Mouse (Mus musculus) liver, postnatal 0 days (tissue): ENCODE measurements around the gene Adgre1. TPM values are rescaled to one million over a fixed set of nuclear protein-coding genes. Genes with fewer than 3 reads are reported as not detected.
"Not testable (repeated sequence)": the region's sequence is repeated elsewhere in the genome, so short reads cannot be mapped to it uniquely, and the experiment has no call there.

Experiments
- ATAC-seq: fragments of 200-750 bp; cut with Nextera tagmentation; 2 replicates; pipeline ENCODE4 v1.8.0; 2017; ENCODE audit warnings: mild to moderate bottlenecking, moderate library complexity
- DNase-seq: peaks from one replicate; pipeline ENCODE4 v3.0.0-alpha.2; 2016
- H3K27ac ChIP-seq: fragments of 300-500 bp; sonication (generic); 2 replicates; pipeline ENCODE4 v1.5.1; 2014; ENCODE audit warnings: antibody characterized with exemption, moderate library complexity, mild to moderate bottlenecking, low read depth
- H3K27me3 ChIP-seq: fragments of 300-500 bp; sonication (generic); 2 replicates; pipeline ENCODE4 v1.6.1; 2014; ENCODE audit warnings: low read length, control low read depth, mixed read lengths; ENCODE audit not compliant: insufficient read depth
- H3K36me3 ChIP-seq: fragments of 300-500 bp; sonication (generic); replicated peaks from 2 replicates; pipeline ENCODE4 v1.6.1; 2014; ENCODE audit warnings: mild to moderate bottlenecking, control low read depth, low read length, moderate library complexity, mixed read lengths; ENCODE audit not compliant: insufficient read depth
- H3K4me1 ChIP-seq: fragments of 300-500 bp; sonication (generic); 2 replicates; pipeline ENCODE4 v1.6.1; 2014; ENCODE audit warnings: antibody characterized with exemption, mild to moderate bottlenecking, control low read depth; ENCODE audit not compliant: insufficient read depth
- H3K4me2 ChIP-seq: fragments of 300-500 bp; sonication (generic); 2 replicates; pipeline ENCODE4 v1.6.1; 2014; ENCODE audit warnings: low read depth, mild to moderate bottlenecking, low read length, moderate library complexity, mixed read lengths
- H3K4me3 ChIP-seq: fragments of 300-500 bp; sonication (generic); 2 replicates; pipeline ENCODE4 v1.5.1; 2014; ENCODE audit warnings: low read depth, low read length
- H3K9ac ChIP-seq: fragments of 300-500 bp; sonication (generic); replicated peaks from 2 replicates; pipeline ENCODE4 v1.6.1; 2014; ENCODE audit warnings: mild to moderate bottlenecking, moderate library complexity
- H3K9me3 ChIP-seq: fragments of 300-500 bp; sonication (generic); 2 replicates; pipeline ENCODE4 v1.6.1; 2016; ENCODE audit warnings: mild to moderate bottlenecking, control low read depth, low read length, mixed read lengths
- CTCF ChIP-seq: sonication (generic); IDR thresholded peaks from 2 replicates; pipeline ENCODE4 v1.5.1; 2016; ENCODE audit warnings: antibody characterized with exemption, low read depth
- EP300 ChIP-seq: IDR thresholded peaks from 2 replicates; pipeline ENCODE4 v1.6.1; 2016; ENCODE audit warnings: antibody characterized with exemption, low read depth, mild to moderate bottlenecking
- WGBS: fragments of 180-500 bp; shearing (Covaris S2); extraction: QIAGEN DNeasy Blood & Tissue Kit; methylation state at CpG from one replicate; pipeline ENCODE4 v1.1.7; 2014; ENCODE audit not compliant: insufficient replicate concordance; 5-methylcytosine and 5-hydroxymethylcytosine counted together
- polyA plus RNA-seq: library from polyadenylated mRNA; unstranded; fragments of >200 nt; fragmentation: Nextera tagmentation; extraction: Ambion mirVana; gene quantifications from 2 replicates; pipeline ENCODE4 v1.2.1, GENCODE M21; 2015

Adgre1 gene
- polyA plus RNA-seq, 1 experiment from 2014 or later, result 16.2 TPM

DNA sequence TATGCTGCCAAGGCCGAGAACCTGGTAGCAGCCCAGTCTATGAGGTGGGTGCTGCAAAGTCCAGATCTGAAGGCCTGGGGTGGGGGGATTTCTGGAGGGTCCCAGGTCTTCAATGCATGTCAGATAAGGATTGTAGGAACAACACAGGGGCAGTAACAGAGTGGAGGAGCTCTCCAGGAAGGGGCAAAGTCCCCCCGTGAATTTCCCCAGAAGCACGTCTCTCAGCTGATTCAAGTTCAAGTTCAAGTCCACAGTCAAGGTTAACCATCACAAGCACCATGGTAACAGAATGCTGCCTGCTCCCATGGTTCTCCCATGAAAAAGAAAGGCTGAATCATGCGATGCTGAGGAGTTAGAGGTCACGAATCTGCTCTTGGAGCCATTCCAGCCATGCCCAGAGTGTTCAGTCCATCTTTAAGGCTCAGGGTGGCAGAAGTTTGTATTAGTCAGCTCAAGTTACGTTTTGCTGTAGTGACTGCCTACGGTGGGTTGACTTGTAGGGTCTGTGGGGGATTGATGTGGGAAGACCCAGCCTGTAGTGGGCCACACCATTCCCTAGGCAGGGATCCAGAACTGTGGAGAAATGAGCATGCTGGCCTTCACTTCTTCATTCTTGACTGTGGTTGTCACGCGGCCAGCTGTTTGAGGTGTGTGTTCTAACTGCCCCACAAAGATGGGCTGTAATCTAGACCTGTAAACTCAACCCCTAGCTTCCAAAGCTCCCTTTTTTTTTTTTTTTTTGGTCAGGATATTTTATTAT is 24.3 kb upstream of the Adgre1 start:
- no peak overlapping the region for H3K4me3 ChIP-seq
- H3K9me3 ChIP-seq, result no peaks in the 10 kb centered on the region
- no peak overlapping the region for H3K4me2 ChIP-seq
- 66% methylated on average over 9 of the region's 9 CpGs for WGBS
- H3K27ac ChIP-seq, result no peak overlapping the region
- H3K27me3 ChIP-seq, result no peaks in the 10 kb centered on the region
- H3K4me1 ChIP-seq, result peaks cover 6% of the 10 kb centered on the region
- no peaks in the 10 kb centered on the region for H3K36me3 ChIP-seq
- H3K9ac ChIP-seq, result no peak overlapping the region
- TF ChIP-seq CTCF (no peak), EP300 (no peak)
- ATAC-seq, result no peak
- DNase-seq, result no peak

DNA sequence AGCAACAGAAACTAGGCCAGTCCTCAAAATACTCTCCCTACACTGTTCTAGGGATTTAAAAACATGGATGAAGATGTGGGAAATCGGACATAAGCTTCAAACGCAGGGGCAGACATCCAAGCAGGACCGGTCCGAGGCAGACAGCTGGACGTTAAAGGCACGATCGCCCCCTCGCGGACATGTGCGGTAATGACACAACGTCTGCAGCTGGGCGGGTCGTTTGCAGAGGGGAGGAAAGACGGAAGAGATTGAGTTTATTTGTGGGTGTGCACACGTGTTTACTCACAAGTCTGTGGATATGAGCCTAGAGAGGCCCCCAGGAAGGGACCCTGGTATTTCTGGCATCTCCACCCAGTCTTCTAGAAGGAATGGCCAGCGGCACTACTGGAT is 23.7 kb upstream of the Adgre1 start:
- WGBS, result 5% methylated on average over 16 of the region's 16 CpGs
- peak; percentile 53 for ATAC-seq

DNA sequence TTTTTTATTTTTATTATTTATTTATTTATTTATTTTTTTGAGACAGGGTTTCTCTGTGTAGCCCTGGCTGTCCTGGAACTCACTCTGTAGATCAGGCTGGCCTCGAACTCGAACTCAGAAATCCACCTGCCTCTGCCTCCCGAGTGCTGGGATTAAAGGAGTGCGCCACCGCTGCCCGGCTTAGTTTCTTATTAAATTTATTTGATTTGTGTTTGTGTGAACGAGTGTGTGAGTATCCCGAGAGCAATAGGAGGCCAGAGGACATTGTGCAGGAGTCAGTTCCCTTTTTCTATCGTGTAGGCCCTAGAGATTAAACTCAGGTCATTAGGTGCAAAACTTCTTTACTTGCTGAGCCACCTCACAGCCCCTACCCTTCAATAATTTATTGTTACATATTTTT is 23.3 kb upstream of the Adgre1 start:
- WGBS, result 48% methylated on average over 9 of the region's 9 CpGs
- not testable (repeated sequence) for H3K27ac ChIP-seq, H3K4me3 ChIP-seq, DNase-seq, H3K9ac ChIP-seq, H3K4me1 ChIP-seq, H3K9me3 ChIP-seq, H3K27me3 ChIP-seq, H3K36me3 ChIP-seq
- ATAC-seq, result peak; percentile 47
- H3K4me2 ChIP-seq, result peak overlapping the region; percentile 27; the same call in 1 of the 2 replicates

More for the DNA sequence above, 23.7 kb upstream of the Adgre1 start:
- no peak overlapping the region for H3K9ac ChIP-seq
- H3K9me3 ChIP-seq, result no peaks in the 10 kb centered on the region
- H3K4me2 ChIP-seq, result no peak overlapping the region; the same call in 1 of the 2 replicates
- no peaks in the 10 kb centered on the region for H3K27me3 ChIP-seq
- TF ChIP-seq CTCF, result peak; percentile 96
- TF ChIP-seq EP300, result no peak
- DNase-seq, result peak; percentile 90
- peaks cover 8% of the 10 kb centered on the region for H3K4me1 ChIP-seq
- H3K4me3 ChIP-seq, result no peak overlapping the region
- H3K36me3 ChIP-seq, result no peaks in the 10 kb centered on the region
- no peak overlapping the region for H3K27ac ChIP-seq

DNA sequence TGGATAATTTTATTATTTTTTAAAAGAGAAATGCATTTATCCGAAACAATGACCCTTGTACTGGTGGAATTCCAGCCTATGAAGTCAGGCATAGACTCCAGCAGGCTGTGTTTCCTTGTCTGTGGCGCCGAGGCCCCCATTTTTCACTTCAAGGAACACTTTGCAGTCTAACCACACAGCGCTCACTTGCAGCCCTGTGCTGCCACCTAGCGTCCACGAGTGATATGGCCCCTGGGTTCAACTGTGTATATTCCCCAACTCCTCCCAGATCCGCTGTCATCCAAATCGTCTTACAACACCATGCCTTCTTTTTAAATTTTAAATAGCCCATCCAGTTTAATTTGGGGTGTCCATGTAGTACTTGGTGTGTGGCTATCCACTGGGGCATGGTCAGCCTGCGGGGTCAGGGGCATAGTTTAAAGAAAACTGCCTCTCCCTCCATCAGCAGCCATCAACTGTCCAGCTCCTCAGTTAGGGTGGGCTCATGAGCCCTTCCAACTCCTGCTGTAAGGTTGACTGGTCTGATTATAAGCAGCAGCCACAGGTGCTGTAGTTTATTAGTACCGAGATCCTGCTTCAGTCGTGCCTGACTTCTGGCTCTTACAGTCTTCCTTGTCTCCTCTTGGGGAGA is 22.7 kb upstream of the Adgre1 start:
- Histone ChIP-seq H3K9ac (no peak overlapping the region), H3K27me3 (no peaks in the 10 kb centered on the region), H3K27ac (no peak overlapping the region), H3K4me2 (peak overlapping the region; percentile 27; the same call in 1 of the 2 replicates), H3K4me1 (peaks cover 8% of the 10 kb centered on the region), H3K36me3 (no peaks in the 10 kb centered on the region), H3K4me3 (no peak overlapping the region), H3K9me3 (no peaks in the 10 kb centered on the region)
- peak; percentile 92 for DNase-seq
- TF ChIP-seq CTCF, result peak; percentile 98
- no peak for TF ChIP-seq EP300
- ATAC-seq, result peak; percentile 79
- WGBS, result 9% methylated on average over 11 of the region's 11 CpGs

DNA sequence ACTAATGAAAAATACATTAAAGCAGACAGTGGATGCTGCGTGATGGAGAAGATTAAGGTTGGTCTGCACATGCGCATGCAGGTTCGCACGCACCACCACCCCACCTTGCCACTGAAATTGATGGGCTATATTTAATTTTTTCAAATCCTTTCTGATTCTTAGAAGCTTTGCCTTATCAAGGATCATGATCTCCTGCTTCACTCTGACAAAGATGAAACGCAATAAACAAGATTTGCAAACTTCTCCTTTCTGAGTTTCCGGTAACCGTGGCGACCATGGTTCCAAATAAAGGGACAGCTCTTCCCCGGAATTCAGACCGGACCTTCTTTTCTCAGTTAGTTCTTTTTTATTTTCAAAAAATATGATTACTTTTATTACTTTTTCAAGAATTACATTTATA is 20.5 kb upstream of the Adgre1 start:
- H3K4me3 ChIP-seq, result no peak overlapping the region
- no peak overlapping the region for H3K4me2 ChIP-seq
- no peak for DNase-seq
- H3K4me1 ChIP-seq, result peaks cover 8% of the 10 kb centered on the region
- no peak overlapping the region for H3K27ac ChIP-seq
- H3K9me3 ChIP-seq, result no peaks in the 10 kb centered on the region; the same call in 1 of the 2 replicates
- ATAC-seq, result no peak
- H3K36me3 ChIP-seq, result no peaks in the 10 kb centered on the region
- WGBS, result 50% methylated on average over 10 of the region's 10 CpGs
- H3K27me3 ChIP-seq, result no peaks in the 10 kb centered on the region
- TF ChIP-seq CTCF, result no peak
- TF ChIP-seq EP300, result no peak
- H3K9ac ChIP-seq, result no peak overlapping the region

DNA sequence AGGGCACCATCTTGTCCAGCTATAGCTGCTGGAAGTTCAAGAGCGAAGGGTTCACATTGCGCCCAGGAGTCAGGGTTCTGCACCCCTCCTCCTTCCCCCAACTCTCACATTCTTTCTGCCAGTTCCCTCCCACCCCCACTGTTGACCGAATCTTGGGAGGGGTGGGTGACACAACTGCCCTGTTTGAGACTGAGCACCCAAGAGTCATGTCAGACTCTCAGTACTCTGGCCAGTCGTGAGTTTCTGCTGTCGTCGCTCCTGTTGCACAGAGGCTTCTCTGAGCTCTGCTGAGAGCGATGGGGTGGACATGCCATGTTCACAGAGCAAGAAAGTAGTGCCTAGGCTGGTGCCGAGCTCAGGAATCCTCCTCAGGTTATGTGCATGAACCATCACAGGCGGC is 19.2 kb upstream of the Adgre1 start:
- Histone ChIP-seq H3K4me3 (no peak overlapping the region), H3K4me2 (no peak overlapping the region), H3K27me3 (no peaks in the 10 kb centered on the region), H3K36me3 (no peaks in the 10 kb centered on the region), H3K9me3 (no peaks in the 10 kb centered on the region; the same call in 1 of the 2 replicates), H3K4me1 (peaks cover 8% of the 10 kb centered on the region), H3K9ac (no peak overlapping the region), H3K27ac (peak overlapping the region; percentile 44; the same call in 1 of the 2 replicates)
- 61% methylated on average over 9 of the region's 9 CpGs for WGBS
- TF ChIP-seq CTCF, result no peak
- TF ChIP-seq EP300, result no peak
- no peak for ATAC-seq
- no peak for DNase-seq
